Mouse (Mus musculus) stomach, postnatal 0 days (tissue): ENCODE measurements at regions not wholly inside any gene's neighbourhood (a gene's known extent, or its start where the extent isn't known, plus 50 kb on each side); places are given as distances from the start of the nearest gene placed in this dataset.

Experiments used
- ATAC-seq: fragments of 200-750 bp; cut with Nextera tagmentation; 2 replicates; pipeline ENCODE4 v1.8.0; 2017; ENCODE audit not compliant: low FRiP score, low TSS enrichment
- DNase-seq: peaks from one replicate; pipeline ENCODE4 v3.0.0-alpha.2; 2016; ENCODE audit warnings: low spot score
- H3K27ac ChIP-seq: fragments of 300-500 bp; sonication (generic); replicated peaks from 2 replicates; pipeline ENCODE4 v1.5.1; 2014; ENCODE audit warnings: mild to moderate bottlenecking, control low read depth
- H3K27me3 ChIP-seq: fragments of 300-500 bp; sonication (generic); 2 replicates; pipeline ENCODE4 v1.6.1; 2014; ENCODE audit warnings: low read length; ENCODE audit not compliant: control insufficient read depth, insufficient read depth
- H3K36me3 ChIP-seq: fragments of 300-500 bp; sonication (generic); 2 replicates; pipeline ENCODE4 v1.6.1; 2014; ENCODE audit warnings: low read length, mixed read lengths; ENCODE audit not compliant: control insufficient read depth, insufficient read depth
- H3K4me1 ChIP-seq: fragments of 300-500 bp; sonication (generic); replicated peaks from 2 replicates; pipeline ENCODE4 v1.6.1; 2014; ENCODE audit warnings: antibody characterized with exemption; ENCODE audit not compliant: control insufficient read depth, insufficient read depth
- H3K4me2 ChIP-seq: fragments of 300-500 bp; sonication (generic); replicated peaks from 2 replicates; pipeline ENCODE4 v1.6.1; 2014; ENCODE audit warnings: low read depth, mild to moderate bottlenecking, control low read depth, moderate library complexity
- H3K4me3 ChIP-seq: fragments of 300-500 bp; sonication (generic); 2 replicates; pipeline ENCODE4 v1.5.1; 2014; ENCODE audit warnings: low read depth, low read length, control low read depth
- H3K9ac ChIP-seq: fragments of 300-500 bp; sonication (generic); 2 replicates; pipeline ENCODE4 v1.6.1; 2014; ENCODE audit warnings: mild to moderate bottlenecking, low read length, control low read depth, mixed read lengths
- H3K9me3 ChIP-seq: fragments of 300-500 bp; sonication (generic); 2 replicates; pipeline ENCODE4 v1.6.1; 2016; ENCODE audit warnings: low read length; ENCODE audit not compliant: control insufficient read depth
- CTCF ChIP-seq: IDR thresholded peaks from 2 replicates; pipeline ENCODE4 v1.5.1; 2016; ENCODE audit warnings: antibody characterized with exemption, low read depth, mild to moderate bottlenecking, moderate library complexity
- EP300 ChIP-seq: optimal IDR thresholded peaks from 2 replicates; pipeline ENCODE3; 2016; ENCODE audit warnings: antibody characterized with exemption
- WGBS: fragments of 180-500 bp; shearing (Covaris S2); extraction: QIAGEN DNeasy Blood & Tissue Kit; methylation state at CpG from one replicate; pipeline ENCODE4 v1.1.7; 2014; 5-methylcytosine and 5-hydroxymethylcytosine counted together

GRCm38 (mm10) chr1:128874190-128874589 lies 282.1 kb upstream of the Cxcr4 start:
- Histone ChIP-seq H3K4me2 (no peak overlapping the region), H3K4me3 (no peak overlapping the region), H3K9me3 (no peaks in the 10 kb centered on the region), H3K4me1 (no peaks in the 10 kb centered on the region), H3K36me3 (no peaks in the 10 kb centered on the region), H3K9ac (no peak overlapping the region), H3K27ac (no peak overlapping the region), H3K27me3 (no peaks in the 10 kb centered on the region)
- WGBS = 80% methylated on average over 11 of the region's 11 CpGs
- ATAC-seq (no peak), DNase-seq (no peak)
- TF ChIP-seq EP300 (no peak), CTCF (no peak)

DNA sequence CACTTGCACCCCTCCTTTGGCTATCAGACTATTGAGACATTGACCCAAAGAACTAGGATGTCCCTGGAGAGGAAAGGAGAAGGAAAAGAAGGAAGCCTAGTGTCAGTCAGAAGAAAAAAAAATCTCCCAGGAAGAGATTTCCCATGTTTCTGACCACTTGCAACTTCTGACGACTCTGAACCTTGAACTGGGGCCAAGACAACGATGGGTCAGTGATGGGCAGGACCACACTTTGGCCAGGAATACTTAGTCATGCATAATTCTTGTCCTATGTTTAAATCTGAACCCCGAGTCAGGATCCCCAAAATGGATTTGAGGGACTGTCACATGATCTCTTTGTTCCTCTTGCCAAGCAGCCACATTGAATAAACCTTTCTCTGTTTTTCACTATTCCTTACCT lies 276.7 kb upstream of the Cxcr4 start:
- ATAC-seq (no peak), DNase-seq (no peak)
- Histone ChIP-seq H3K27ac (no peak overlapping the region), H3K9ac (no peak overlapping the region), H3K9me3 (no peaks in the 10 kb centered on the region), H3K4me1 (no peaks in the 10 kb centered on the region), H3K36me3 (no peaks in the 10 kb centered on the region), H3K27me3 (no peaks in the 10 kb centered on the region), H3K4me2 (no peak overlapping the region), H3K4me3 (no peak overlapping the region)
- 57% methylated on average over 3 of the region's 3 CpGs for WGBS
- TF ChIP-seq CTCF = no peak
- no peak for TF ChIP-seq EP300

DNA sequence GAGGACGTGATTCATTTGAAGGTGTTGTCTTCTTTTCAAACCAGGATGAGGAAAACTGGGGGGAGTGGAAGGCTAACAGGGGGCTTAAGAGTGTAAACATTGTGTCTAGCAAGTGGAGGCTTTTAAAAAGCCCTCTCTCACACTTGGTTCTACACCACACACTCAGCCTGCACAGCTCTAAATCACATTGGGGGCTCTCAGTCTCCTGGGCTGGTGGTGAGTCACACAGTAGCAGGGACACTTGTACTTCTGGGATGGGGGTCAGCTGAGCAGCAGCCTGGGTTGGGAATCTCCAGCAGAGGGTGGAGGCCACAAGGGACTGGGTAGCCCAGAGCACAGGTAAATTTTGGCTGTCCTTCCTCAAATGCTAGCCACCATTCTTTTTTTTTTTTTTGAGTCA lies 268.4 kb upstream of the Cxcr4 start:
- no peak for TF ChIP-seq CTCF
- TF ChIP-seq EP300 = no peak
- Histone ChIP-seq H3K9ac (no peak overlapping the region), H3K27ac (no peak overlapping the region), H3K9me3 (no peaks in the 10 kb centered on the region), H3K4me1 (no peaks in the 10 kb centered on the region), H3K27me3 (no peaks in the 10 kb centered on the region), H3K4me3 (no peak overlapping the region), H3K36me3 (no peaks in the 10 kb centered on the region), H3K4me2 (no peak overlapping the region)
- 19% methylated on average over 1 of the region's 1 CpGs for WGBS
- DNase-seq = no peak
- no peak for ATAC-seq

- Histone ChIP-seq H3K4me2 (no peak overlapping the region), H3K27me3 (no peaks in the 10 kb centered on the region), H3K9ac (no peak overlapping the region), H3K36me3 (no peaks in the 10 kb centered on the region), H3K27ac (no peak overlapping the region), H3K4me3 (no peak overlapping the region), H3K9me3 (no peaks in the 10 kb centered on the region), H3K4me1 (no peaks in the 10 kb centered on the region)
- ATAC-seq = no peak
- no peak for TF ChIP-seq CTCF
- TF ChIP-seq EP300 = no peak
- WGBS = 25% methylated on average over 7 of the region's 7 CpGs
- DNase-seq = no peak
Measured at GRCm38 (mm10) chr1:128860094-128860493, 268.0 kb upstream of the Cxcr4 start.

DNA sequence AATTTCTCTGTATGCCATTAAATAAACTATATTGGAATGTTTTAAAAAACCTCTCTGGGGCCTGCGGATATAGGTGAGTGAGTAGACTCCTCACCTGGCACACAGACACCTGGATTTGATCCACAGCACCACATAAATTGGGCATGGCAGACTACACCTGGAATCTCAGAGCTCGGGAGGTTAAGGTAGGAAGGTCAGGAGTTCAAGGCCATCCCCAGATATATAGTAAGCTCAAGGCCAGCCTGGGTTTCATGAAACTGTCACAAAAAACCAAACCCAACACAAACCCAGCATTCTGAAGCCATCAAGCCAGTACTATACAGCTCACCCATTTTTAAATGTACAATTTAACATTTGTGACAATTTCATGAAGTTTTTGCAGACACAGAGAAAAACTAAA lies 266.6 kb upstream of the Cxcr4 start:
- Histone ChIP-seq H3K27me3 (no peaks in the 10 kb centered on the region), H3K9me3 (no peaks in the 10 kb centered on the region), H3K4me1 (no peaks in the 10 kb centered on the region), H3K4me3 (no peak overlapping the region), H3K9ac (no peak overlapping the region), H3K4me2 (no peak overlapping the region), H3K36me3 (no peaks in the 10 kb centered on the region), H3K27ac (no peak overlapping the region)
- no peak for DNase-seq
- 70% methylated on average over 2 of the region's 2 CpGs for WGBS
- TF ChIP-seq CTCF = no peak
- no peak for TF ChIP-seq EP300
- ATAC-seq = no peak

DNA sequence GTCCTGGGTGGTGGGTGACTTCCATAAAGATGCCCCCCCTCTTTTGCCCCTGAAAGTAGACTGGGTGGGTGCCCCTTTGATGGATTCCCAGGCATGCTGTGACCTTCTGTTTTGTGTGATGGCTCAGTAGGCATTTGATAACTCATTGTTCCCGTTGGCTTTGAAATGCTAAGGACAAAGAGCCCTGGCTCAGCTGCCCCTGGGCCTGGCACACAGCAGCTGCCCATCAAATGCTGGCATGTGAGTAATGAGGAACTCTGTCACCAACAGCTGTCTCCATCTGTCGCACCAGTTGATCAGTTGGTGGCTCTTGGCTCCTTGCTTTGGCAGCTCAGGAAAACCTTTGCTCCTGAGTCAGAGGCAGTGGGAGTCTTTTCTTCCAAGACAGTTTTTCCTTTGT lies 264.8 kb upstream of the Cxcr4 start:
- Histone ChIP-seq H3K4me3 (no peak overlapping the region), H3K9me3 (no peaks in the 10 kb centered on the region), H3K9ac (no peak overlapping the region), H3K36me3 (no peaks in the 10 kb centered on the region), H3K4me2 (no peak overlapping the region), H3K27ac (no peak overlapping the region), H3K4me1 (no peaks in the 10 kb centered on the region), H3K27me3 (no peaks in the 10 kb centered on the region)
- TF ChIP-seq CTCF (no peak), EP300 (no peak)
- ATAC-seq = no peak
- no peak for DNase-seq
- WGBS = 70% methylated on average over 2 of the region's 2 CpGs
